Mouse (Mus musculus) CH12.LX (cell line): Measurements from ENCODE around the gene Spag6l. TPM values are rescaled to one million over a fixed set of nuclear protein-coding genes. Genes with fewer than 3 reads are reported as not detected.
A peak's percentile ranks its signal among the peaks of the same experiment; 100 is the strongest.

Experiments
- DNase-seq: peaks from one replicate; pipeline ENCODE4 v3.0.0-alpha.2; 2013; ENCODE audit errors: extremely low read depth
- H3K27ac ChIP-seq: 2 replicates; pipeline ENCODE4 v1.5.1; 2012; ENCODE audit warnings: low read depth, mild to moderate bottlenecking, control low read depth, moderate library complexity; ENCODE audit not compliant: insufficient read depth
- H3K27me3 ChIP-seq: replicated peaks from 2 replicates; pipeline ENCODE3; 2012; ENCODE audit warnings: inconsistent platforms
- H3K36me3 ChIP-seq, 2 experiments: replicated peaks in 1 of 2; 2 replicates each; pipeline versions ENCODE3 to v1.6.1; 2012; ENCODE audit warnings: inconsistent platforms in 1 of 2, low read length in 1 of 2, mild to moderate bottlenecking in 1 of 2, mixed read lengths in 1 of 2, moderate library complexity in 1 of 2; ENCODE audit not compliant: control insufficient read depth in 1 of 2, insufficient read depth in 1 of 2
- H3K4me1 ChIP-seq, 2 experiments: 2 replicates each; pipeline ENCODE4 v1.6.1; 2012; ENCODE audit warnings: inconsistent platforms in 1 of 2, moderate library complexity in 1 of 2; ENCODE audit not compliant: insufficient read depth in 2 of 2, control insufficient read depth in 1 of 2
- H3K4me2 ChIP-seq: 2 replicates; pipeline ENCODE4 v1.6.1; 2012; ENCODE audit warnings: low read depth, mild to moderate bottlenecking, control low read depth; ENCODE audit not compliant: poor library complexity, insufficient read depth, severe bottlenecking
- H3K4me3 ChIP-seq, 3 experiments: fragments of 150-350 bp in 1 of 3; sonication (generic) in 1 of 3; replicated peaks in 1 of 3; 2 replicates each; pipeline versions ENCODE3 to v1.5.1; 2011 to 2012; ENCODE audit warnings: low read depth in 2 of 3, low read length in 2 of 3, mild to moderate bottlenecking in 2 of 3, moderate library complexity in 2 of 3, control low read depth in 1 of 3, improper control_type of control experiment in 1 of 3, inconsistent platforms in 1 of 3, mixed read lengths in 1 of 3; ENCODE audit not compliant: poor library complexity in 1 of 3
- H3K79me2 ChIP-seq: replicated peaks from 2 replicates; pipeline ENCODE4 v1.6.1; 2012; ENCODE audit warnings: mild to moderate bottlenecking, moderate library complexity; ENCODE audit not compliant: control insufficient read depth, poor library complexity, insufficient read depth, severe bottlenecking; ENCODE audit errors: extremely low read depth
- H3K9ac ChIP-seq: 2 replicates; pipeline ENCODE4 v1.6.1; 2012; ENCODE audit warnings: low read depth, mild to moderate bottlenecking, control low read depth, moderate library complexity; ENCODE audit not compliant: insufficient read depth
- H3K9me3 ChIP-seq: replicated peaks from 2 replicates; pipeline ENCODE3; 2012; ENCODE audit warnings: low read length, inconsistent platforms, mixed read lengths
- CHD2 ChIP-seq: IDR thresholded peaks from 2 replicates; pipeline ENCODE4 v1.6.1; 2011; ENCODE audit warnings: low read length, improper control_type of control experiment
- GABPA ChIP-seq: IDR thresholded peaks from 2 replicates; pipeline ENCODE4 v1.6.1; 2012; ENCODE audit warnings: low read depth, low read length, improper control_type of control experiment, inconsistent platforms; ENCODE audit not compliant: insufficient replicate concordance
- KAT2A ChIP-seq: IDR thresholded peaks from 2 replicates; pipeline ENCODE4 v1.6.1; 2012; ENCODE audit warnings: low read length, improper control_type of control experiment, inconsistent platforms; ENCODE audit not compliant: insufficient replicate concordance
- MAX ChIP-seq: IDR thresholded peaks from 2 replicates; pipeline ENCODE4 v1.6.1; 2011; ENCODE audit warnings: low read length, improper control_type of control experiment
- MXI1 ChIP-seq: IDR thresholded peaks from 2 replicates; pipeline ENCODE4 v1.6.1; 2011; ENCODE audit warnings: mild to moderate bottlenecking, low read depth, low read length, improper control_type of control experiment
- POLR2AphosphoS2 ChIP-seq: IDR thresholded peaks from 2 replicates; pipeline ENCODE4 v1.6.1; 2011; ENCODE audit warnings: low read depth, low read length, improper control_type of control experiment
- RCOR1 ChIP-seq: conservative IDR thresholded peaks from 2 replicates; pipeline ENCODE4 v1.6.1; 2012; ENCODE audit warnings: low read depth, mild to moderate bottlenecking, inconsistent platforms, low read length, improper control_type of control experiment
- SMC3 ChIP-seq: IDR thresholded peaks from 2 replicates; pipeline ENCODE4 v1.6.1; 2011; ENCODE audit warnings: low read depth, low read length, improper control_type of control experiment
- dilution Hi-C: fragments of 300-500 bp; cut with MboI; formaldehyde crosslinking; loops from 2 replicates; pipeline ENCODE4 v1.14.3; 2020; ENCODE audit warnings: low sequenced_read_pairs; ENCODE audit not compliant: extremely low pct_unique_long_range_greater_than_20kb, extremely low pct_ligation_motif_present
- in situ Hi-C: fragments of 300-500 bp; cut with MboI; formaldehyde crosslinking; loops from 3 replicates; pipeline ENCODE4 v1.14.3; 2019; ENCODE audit warnings: low sequenced_read_pairs, low pct_ligation_motif_present, low pct_unique_long_range_greater_than_20kb, mixed read lengths
- polyA plus RNA-seq: library from polyadenylated mRNA; unstranded; fragments of >175 nt; gene quantifications from 2 replicates; pipeline ENCODE4 v1.2.1, GENCODE M21; 2012; ENCODE audit warnings: low read depth; ENCODE audit not compliant: insufficient read length
- total RNA-seq, 2 experiments: library from RNA; depleted of rRNA; stranded (reverse); fragments of 300-350 nt in 1 of 2; fragments of >200 nt in 1 of 2; gene quantifications; 2 replicates each; pipeline ENCODE4 v1.2.3; 2012 to 2014

Gene Spag6l
- total and polyA plus RNA-seq, 3 experiments: not detected

DNA sequence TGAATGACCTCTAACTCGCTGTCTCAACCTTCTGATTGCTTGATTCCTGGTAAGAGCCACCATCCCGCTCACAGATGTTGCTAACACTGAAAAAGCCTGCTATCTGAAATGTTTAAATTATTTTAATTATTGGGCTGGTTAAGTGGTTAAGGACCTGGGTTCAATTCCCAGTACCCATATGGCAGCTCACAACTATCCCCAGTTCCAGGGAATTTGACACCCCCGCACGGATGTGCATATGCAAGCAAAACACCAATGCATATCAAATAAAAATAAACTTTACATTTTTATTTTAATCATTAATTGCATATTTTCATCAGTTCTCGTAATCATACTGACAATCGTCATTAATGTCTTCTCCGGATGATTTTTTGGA, 41.0 kb upstream of the Spag6l start:
- H3K27ac ChIP-seq: no peak overlapping the region
- H3K9me3 ChIP-seq: no peaks in the 10 kb centered on the region
- H3K27me3 ChIP-seq: no peaks in the 10 kb centered on the region
- DNase-seq: no peak
- H3K9ac ChIP-seq: no peak overlapping the region; the same call in 1 of the 2 replicates
- peaks cover 18% of the 10 kb centered on the region for H3K79me2 ChIP-seq
- peak overlapping the region; percentile 80 for H3K4me2 ChIP-seq
- in situ Hi-C loops: no loop called here
- peaks cover 2 to 51% of the 10 kb centered on the region in 2 experiments for H3K4me1 ChIP-seq
- dilution Hi-C loops: no loop called here
- no peak for TF ChIP-seq POLR2AphosphoS2
- TF ChIP-seq, all 38 proteins: peak for 0
- Histone ChIP-seq H3K36me3 (peaks cover 3 to 26% of the 10 kb centered on the region in 2 experiments), H3K4me3 (peak overlapping the region in 2 of 3 experiments; percentile 40 to 80)

DNA sequence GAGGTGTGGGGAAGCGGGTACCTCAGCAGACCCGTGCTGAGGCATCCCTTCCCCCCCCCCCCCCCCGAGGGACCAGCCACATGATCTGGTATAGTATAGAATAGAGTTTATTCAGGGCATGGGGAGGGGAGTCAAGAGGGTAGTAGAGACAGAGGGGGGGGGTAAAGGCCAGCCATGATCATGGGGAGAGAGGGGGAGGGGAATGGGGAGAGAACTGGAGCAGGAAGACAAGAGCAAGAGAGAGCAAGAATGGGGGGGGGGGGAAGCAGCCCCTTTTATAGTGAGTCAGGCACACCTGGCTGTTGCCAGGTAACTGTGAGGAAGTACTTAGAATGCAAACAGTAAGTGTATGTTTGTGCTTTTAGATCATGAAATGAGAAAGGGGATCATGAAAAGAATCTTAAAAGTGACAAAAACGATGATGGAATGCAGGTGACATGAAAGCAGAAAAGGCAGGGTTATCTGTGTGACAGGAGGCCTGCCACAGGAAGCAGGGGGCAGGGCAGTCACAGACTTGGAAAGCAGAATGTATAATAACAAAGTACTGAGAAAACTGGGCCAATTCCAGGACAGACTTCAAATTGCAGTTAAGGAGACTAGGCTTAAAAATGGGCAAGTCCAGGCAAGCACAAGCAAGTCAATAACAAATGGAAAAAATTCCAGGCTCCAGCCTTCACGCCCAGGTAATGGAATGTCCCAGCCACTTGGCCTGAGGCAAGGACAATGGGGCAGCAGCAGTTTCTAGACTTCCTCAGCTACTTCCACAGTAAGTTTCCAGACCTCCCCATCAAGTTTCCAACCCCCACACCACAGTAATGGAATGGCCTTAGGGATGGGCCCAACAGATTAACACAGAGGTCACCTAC, 36.7 kb upstream of the Spag6l start:
- H3K9ac ChIP-seq: no peak overlapping the region
- peaks cover 0 to 45% of the 10 kb centered on the region in 2 experiments; a peak in 2 of 4 replicates for H3K4me1 ChIP-seq
- H3K27ac ChIP-seq: no peak overlapping the region
- H3K4me3 ChIP-seq: no peak overlapping the region
- no peak for DNase-seq
- H3K36me3 ChIP-seq: no peaks in the 10 kb centered on the region
- no peak overlapping the region for H3K4me2 ChIP-seq
- TF ChIP-seq MAX (no peak), RCOR1 (no peak), POLR2AphosphoS2 (no peak)
- peaks cover 17% of the 10 kb centered on the region for H3K27me3 ChIP-seq
- dilution Hi-C loops (no loop called here), in situ Hi-C loops (no loop called here)
- H3K9me3 ChIP-seq: no peaks in the 10 kb centered on the region
- H3K79me2 ChIP-seq: no peaks in the 10 kb centered on the region

DNA sequence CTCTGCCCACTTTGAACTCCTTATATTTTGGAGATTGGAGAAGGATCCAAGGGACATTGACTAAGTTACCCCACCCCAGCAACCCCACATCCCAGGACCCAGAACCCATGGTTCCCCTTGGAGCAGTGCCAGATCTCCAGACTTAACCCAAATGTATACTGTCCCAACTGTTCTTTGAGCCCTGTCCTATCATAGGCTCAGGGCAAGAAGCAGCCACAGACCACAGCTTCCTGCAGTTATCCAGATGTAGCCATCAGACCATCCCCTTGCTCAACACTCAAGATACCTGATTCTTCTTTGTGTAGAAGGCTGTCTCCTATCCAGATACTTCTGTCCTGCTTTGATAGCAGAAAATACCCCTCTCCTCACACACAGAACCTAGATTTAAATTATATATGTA, 36.0 kb upstream of the Spag6l start:
- dilution Hi-C loops: no loop called here
- H3K9ac ChIP-seq: no peak overlapping the region
- H3K4me2 ChIP-seq: no peak overlapping the region
- no peaks in the 10 kb centered on the region for H3K9me3 ChIP-seq
- no peak for DNase-seq
- in situ Hi-C loops: no loop called here
- H3K4me3 ChIP-seq: no peak overlapping the region
- H3K4me1 ChIP-seq: peaks cover 0 to 44% of the 10 kb centered on the region in 2 experiments; a peak in 2 of 4 replicates
- no peaks in the 10 kb centered on the region for H3K36me3 ChIP-seq
- TF ChIP-seq SMC3: no peak
- TF ChIP-seq KAT2A: no peak
- no peak for TF ChIP-seq CHD2
- no peak for TF ChIP-seq MAX
- no peak for TF ChIP-seq GABPA
- no peak for TF ChIP-seq MXI1
- H3K27me3 ChIP-seq: peaks cover 23% of the 10 kb centered on the region
- H3K79me2 ChIP-seq: no peaks in the 10 kb centered on the region
- no peak overlapping the region for H3K27ac ChIP-seq
